Mouse (Mus musculus) gastrocnemius, adult 18-20 months (tissue): ENCODE data around the gene Smarce1. TPM values are rescaled to one million over a fixed set of nuclear protein-coding genes. Genes with fewer than 3 reads are reported as not detected.

ENCODE experiments used
- DNase-seq: peaks from one replicate; pipeline ENCODE4 v3.0.0; 2021; ENCODE audit warnings: low spot score
- total RNA-seq, 2 experiments: library from RNA; stranded (reverse); gene quantifications; 2 replicates each; pipeline ENCODE4 v1.2.3; 2021

The Smarce1 gene
- total RNA-seq, 2 experiments from 2014 or later, result 28.0 to 33.2 TPM

DNA sequence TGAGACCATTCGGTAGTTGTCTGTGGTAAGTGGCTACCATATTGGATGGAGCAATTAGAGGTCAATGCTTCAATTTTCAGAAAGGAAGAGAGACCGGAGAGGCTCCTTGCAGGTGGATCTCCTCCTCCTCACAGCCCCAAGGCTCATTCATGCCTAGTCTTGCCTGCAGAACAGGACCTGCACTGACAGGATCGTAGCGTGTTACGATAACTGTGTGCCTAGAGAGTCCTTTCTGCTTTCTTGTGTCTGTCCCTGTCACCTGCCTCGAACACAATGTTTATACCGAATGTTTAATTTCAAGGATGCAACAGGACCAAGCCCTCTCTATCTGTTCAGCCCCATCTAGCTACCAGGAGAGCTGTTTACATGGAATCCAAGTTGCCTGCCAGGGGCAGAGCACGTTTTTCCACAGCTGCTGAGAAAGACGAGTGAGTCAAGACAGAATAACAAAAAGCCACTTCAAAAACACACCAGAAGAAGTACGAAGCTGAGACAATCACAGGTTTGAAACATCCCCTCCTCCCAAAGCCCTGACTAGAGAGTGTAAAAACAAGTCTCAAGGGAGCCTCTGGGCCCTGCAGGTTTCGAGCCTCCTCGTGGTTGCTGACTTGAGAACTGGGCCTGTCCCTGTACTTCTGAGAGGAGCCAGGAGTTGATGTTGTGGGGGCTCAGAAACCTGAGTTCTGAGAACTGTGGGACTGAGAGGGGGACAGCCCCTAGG is 60.1 kb downstream of the Smarce1 start:
- no peak for DNase-seq

DNA sequence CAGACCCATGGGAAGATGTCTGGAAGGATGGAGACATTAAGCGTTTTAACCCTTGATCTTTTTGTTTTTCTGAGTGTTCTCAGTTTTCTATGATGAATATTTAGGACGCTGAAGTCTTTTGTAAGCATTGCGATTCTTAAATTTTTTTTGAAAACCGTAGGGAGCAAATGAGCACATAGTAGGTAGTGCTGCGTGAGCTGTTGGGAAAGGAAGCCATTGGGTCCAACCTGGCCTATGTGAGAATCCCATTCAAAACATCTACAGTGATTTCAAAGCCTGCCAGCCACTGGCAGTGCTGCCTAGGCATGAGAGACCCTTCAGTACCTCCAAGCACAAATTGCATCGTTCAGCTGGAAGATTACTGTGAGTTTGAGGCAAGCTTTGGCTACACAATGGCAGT is 60.8 kb downstream of the Smarce1 start:
- DNase-seq, result no peak

DNA sequence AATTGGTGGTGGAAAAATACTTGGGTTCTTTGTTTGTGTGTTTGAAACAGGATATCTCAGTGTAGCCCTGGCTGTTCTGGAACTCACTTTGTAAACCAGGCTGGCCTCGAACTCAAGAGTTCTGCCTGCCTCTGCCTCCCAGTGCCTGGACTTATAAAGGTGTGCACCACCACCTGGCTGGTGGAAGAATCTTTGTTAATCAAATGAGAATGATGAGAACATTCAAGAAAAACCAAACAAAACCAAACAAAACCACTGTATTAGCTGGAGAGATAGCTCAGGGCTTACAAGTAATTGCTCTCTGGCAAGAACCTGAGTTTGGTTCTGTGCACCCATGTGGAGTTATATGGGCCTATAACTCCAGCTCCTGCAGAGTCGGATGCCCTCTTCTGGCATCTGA is 61.4 kb downstream of the Smarce1 start:
- DNase-seq, result no peak

DNA sequence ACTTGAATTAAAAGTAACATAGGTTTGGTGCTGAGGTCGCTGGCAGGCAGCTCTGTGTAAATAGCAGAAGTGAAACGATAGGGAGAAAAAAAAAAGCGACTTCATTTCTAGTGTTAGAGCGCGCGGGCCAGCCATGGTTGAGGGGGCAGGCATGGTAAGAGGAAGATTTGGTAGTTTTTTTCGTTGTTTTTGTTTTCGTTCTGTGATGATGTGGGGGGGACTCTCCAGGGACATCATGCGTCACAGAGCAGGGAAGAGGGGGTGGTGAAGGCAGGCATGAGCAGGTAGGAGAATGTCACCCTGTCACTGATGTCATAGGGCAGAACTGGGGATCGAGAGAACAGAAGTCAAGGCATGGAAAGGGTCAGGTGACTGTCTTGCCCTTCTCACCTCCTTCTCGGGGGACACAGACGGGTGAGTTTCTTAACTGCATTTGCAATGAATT is 62.8 kb downstream of the Smarce1 start:
- no peak for DNase-seq

DNA sequence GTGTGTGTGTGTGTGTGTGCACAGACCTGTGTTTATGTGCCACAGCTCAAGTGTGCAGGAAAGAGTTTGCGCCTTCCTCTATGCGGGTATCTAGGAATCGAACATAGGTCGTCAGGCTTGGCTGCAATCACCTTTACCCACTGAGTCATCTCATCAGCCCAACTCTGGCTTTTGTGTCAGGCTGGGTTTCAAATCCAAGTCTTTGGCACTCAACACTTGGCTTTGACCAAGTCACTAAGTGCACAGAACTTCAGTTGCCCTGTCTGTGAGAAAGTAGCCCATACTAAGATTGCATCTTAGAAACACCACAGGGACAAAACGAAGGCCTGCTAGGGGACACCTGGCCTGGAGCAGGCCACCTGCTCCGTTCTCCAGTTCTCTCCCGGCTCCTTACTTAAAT is 63.2 kb downstream of the Smarce1 start:
- DNase-seq, result no peak

DNA sequence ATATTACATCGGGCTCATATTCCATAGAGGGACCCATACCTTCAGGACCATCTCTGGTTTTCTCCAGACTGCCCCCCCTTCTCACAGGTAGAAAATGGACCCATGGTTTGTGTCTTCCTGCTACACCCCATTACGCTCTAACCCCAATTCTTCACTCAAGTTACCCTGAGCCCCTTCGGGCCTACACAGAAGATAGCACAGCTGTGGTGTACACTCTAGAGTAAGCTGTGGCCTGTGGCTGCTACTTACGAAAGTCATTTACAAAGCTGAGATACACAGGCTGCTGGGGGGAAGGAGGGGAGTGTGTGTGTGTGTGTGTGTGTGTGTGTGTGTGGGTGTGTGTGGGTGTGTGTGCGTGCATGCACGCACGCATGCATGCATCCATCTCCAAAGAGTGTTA is 64.6 kb downstream of the Smarce1 start:
- no peak for DNase-seq

DNA sequence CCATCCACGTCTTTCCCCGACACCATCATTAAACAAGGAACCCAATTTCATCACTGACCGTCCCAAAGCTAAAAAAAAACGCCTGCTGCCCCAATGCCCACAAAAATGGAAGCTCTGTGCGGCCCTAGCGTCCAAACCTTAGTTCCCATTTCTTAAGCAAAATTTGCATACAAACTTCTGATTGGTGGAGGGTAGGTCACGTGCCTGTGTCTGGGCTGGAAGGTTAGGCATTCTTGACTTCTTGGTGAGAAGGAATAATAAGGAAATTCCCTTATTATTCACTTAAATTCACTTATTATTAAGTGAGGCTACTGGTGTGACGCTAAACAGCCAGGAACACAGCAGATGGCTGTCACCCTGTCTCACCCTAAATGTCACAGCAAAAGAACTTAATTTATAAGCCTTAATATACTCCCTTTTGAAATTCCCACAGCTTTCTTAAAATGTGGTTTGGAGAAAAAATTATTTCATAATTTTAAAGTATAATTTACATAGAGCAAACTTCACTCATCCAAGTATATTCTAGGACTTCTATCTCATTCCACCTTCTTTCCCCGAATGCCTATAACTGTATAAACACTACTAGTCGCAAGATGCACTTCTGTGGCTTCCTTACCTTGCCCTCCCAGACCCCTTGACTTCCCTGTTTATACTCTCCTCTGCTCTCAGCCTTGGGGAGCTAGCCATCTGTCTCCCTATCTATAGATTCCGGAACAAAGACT is 65.6 kb downstream of the Smarce1 start:
- DNase-seq, result no peak

DNA sequence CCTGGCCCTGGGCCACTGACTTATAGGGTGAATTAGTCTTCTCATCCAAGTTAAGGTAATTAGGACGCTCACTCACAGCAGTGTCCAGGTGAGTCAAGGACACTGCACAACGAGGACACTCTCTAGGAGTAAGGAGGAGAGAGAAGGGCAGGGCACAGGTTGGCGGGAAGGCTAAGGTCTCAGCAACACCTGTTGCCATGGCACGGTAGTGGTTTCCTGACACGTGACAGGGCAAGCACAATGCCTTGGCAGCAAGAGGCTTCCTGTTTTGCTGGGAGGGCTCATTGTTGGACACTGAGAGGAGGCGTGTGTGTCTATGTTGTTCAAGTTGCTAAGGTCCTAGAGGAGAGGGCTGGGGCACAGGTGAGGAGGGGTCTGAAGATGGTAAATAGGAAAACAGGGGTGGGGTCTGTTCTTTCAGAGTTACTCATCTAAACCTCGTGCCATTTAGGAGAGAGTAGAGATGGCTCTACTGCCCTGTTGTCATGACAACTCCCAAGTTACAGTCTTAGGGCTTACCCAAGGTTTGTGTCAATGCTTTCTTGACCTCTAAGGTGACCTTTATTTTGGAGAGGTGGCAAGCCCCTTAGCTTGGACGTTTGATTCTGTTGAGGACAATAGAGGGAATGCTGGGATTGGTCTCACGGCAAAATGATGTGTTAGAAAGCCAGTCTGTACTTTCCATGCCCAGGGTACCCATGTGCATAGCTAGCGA is 67.7 kb downstream of the Smarce1 start:
- DNase-seq, result no peak

DNA sequence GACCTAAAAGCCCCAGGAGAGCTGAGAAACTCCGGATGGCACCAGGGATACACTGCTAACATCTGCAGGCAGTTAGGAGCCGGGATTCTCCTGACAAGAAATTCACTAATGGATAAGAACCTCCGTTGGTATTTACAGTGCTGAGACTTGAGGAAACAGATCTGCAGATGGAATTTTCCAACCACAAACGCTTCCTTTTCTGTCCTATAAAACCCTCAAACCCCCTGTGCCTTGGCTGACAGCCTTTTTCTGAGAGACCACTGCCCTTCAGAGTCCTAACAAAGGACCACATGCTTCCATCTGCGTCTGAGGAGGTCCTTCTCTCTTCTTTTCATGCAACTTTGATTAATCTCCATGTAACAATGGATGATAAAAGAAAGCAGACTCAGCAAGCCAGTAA is 69.2 kb downstream of the Smarce1 start:
- DNase-seq, result no peak

DNA sequence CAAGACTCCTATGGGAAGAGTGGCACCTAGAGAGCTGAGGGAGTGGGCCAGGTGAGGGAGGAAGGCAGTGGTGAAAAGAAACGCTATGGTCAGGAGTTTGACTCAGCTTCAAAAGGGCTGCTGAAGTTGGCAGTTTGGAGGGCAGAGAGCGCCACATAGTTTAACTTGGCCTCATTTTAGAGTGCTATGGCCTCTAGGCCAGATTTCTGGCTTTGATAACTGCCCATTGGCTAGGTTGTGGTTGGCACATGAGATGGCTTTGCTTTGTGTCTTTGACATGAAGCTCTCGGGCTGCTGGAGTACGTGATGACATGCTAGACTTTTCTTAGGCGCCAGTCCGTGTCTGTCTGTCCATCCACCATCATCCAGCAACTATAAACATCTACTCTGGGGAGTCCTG is 70.6 kb downstream of the Smarce1 start:
- DNase-seq, result no peak

Other genes with a start within 250 kb of the Smarce1 start
- not detected for gene Gjd3, start 248.0 kb downstream of the Smarce1 start, total RNA-seq
- gene Top2a, start 206.8 kb downstream of the Smarce1 start, total RNA-seq, result under 1 TPM; 0.09 to 0.21 TPM
- 10 to 100 TPM; 30.0 to 48.5 TPM for gene Igfbp4, start 189.8 kb downstream of the Smarce1 start, total RNA-seq
- gene Tns4, start 141.7 kb downstream of the Smarce1 start, total RNA-seq, result under 1 TPM in 1 of 2 experiments, not detected in 1; 0.07 TPM
- not detected for gene Ccr7, start 75.9 kb downstream of the Smarce1 start, total RNA-seq
- gene Krt222, start 13.1 kb upstream of the Smarce1 start, total RNA-seq, result 1 to 10 TPM; 2.4 TPM
- gene Krt24, start 54.2 kb upstream of the Smarce1 start, total RNA-seq, result not detected
- under 1 TPM in 1 of 2 experiments, not detected in 1; 0.18 TPM for gene Krt25, start 91.9 kb upstream of the Smarce1 start, total RNA-seq
- not detected for gene Krt26, start 106.9 kb upstream of the Smarce1 start, total RNA-seq
- not detected for gene Krt27, start 120.1 kb upstream of the Smarce1 start, total RNA-seq
- not detected for gene Krt28, start 143.9 kb upstream of the Smarce1 start, total RNA-seq
- 1 to 10 TPM; 2.6 to 3.1 TPM for gene Krt10, start 158.3 kb upstream of the Smarce1 start, total RNA-seq
- not detected for gene Krt12, start 191.2 kb upstream of the Smarce1 start, total RNA-seq
- gene Krt20, start 207.1 kb upstream of the Smarce1 start, total RNA-seq, result under 1 TPM in 1 of 2 experiments, not detected in 1; 0.14 TPM